Mouse (Mus musculus) liver, postnatal 0 days (tissue): ENCODE measurements around the gene Polr1a. TPM values are rescaled to one million over a fixed set of nuclear protein-coding genes. Genes with fewer than 3 reads are reported as not detected.
"Not testable (repeated sequence)": the region's sequence is repeated elsewhere in the genome, so short reads cannot be mapped to it uniquely, and the experiment has no call there.

Experiments
- ATAC-seq: fragments of 200-750 bp; cut with Nextera tagmentation; 2 replicates; pipeline ENCODE4 v1.8.0; 2017; ENCODE audit warnings: mild to moderate bottlenecking, moderate library complexity
- DNase-seq: peaks from one replicate; pipeline ENCODE4 v3.0.0-alpha.2; 2016
- H3K27ac ChIP-seq: fragments of 300-500 bp; sonication (generic); 2 replicates; pipeline ENCODE4 v1.5.1; 2014; ENCODE audit warnings: antibody characterized with exemption, moderate library complexity, mild to moderate bottlenecking, low read depth
- H3K27me3 ChIP-seq: fragments of 300-500 bp; sonication (generic); 2 replicates; pipeline ENCODE4 v1.6.1; 2014; ENCODE audit warnings: low read length, control low read depth, mixed read lengths; ENCODE audit not compliant: insufficient read depth
- H3K36me3 ChIP-seq: fragments of 300-500 bp; sonication (generic); replicated peaks from 2 replicates; pipeline ENCODE4 v1.6.1; 2014; ENCODE audit warnings: mild to moderate bottlenecking, control low read depth, low read length, moderate library complexity, mixed read lengths; ENCODE audit not compliant: insufficient read depth
- H3K4me1 ChIP-seq: fragments of 300-500 bp; sonication (generic); 2 replicates; pipeline ENCODE4 v1.6.1; 2014; ENCODE audit warnings: antibody characterized with exemption, mild to moderate bottlenecking, control low read depth; ENCODE audit not compliant: insufficient read depth
- H3K4me2 ChIP-seq: fragments of 300-500 bp; sonication (generic); 2 replicates; pipeline ENCODE4 v1.6.1; 2014; ENCODE audit warnings: low read depth, mild to moderate bottlenecking, low read length, moderate library complexity, mixed read lengths
- H3K4me3 ChIP-seq: fragments of 300-500 bp; sonication (generic); 2 replicates; pipeline ENCODE4 v1.5.1; 2014; ENCODE audit warnings: low read depth, low read length
- H3K9ac ChIP-seq: fragments of 300-500 bp; sonication (generic); replicated peaks from 2 replicates; pipeline ENCODE4 v1.6.1; 2014; ENCODE audit warnings: mild to moderate bottlenecking, moderate library complexity
- H3K9me3 ChIP-seq: fragments of 300-500 bp; sonication (generic); 2 replicates; pipeline ENCODE4 v1.6.1; 2016; ENCODE audit warnings: mild to moderate bottlenecking, control low read depth, low read length, mixed read lengths
- CTCF ChIP-seq: sonication (generic); IDR thresholded peaks from 2 replicates; pipeline ENCODE4 v1.5.1; 2016; ENCODE audit warnings: antibody characterized with exemption, low read depth
- EP300 ChIP-seq: IDR thresholded peaks from 2 replicates; pipeline ENCODE4 v1.6.1; 2016; ENCODE audit warnings: antibody characterized with exemption, low read depth, mild to moderate bottlenecking
- WGBS: fragments of 180-500 bp; shearing (Covaris S2); extraction: QIAGEN DNeasy Blood & Tissue Kit; methylation state at CpG from one replicate; pipeline ENCODE4 v1.1.7; 2014; ENCODE audit not compliant: insufficient replicate concordance; 5-methylcytosine and 5-hydroxymethylcytosine counted together
- polyA plus RNA-seq: library from polyadenylated mRNA; unstranded; fragments of >200 nt; fragmentation: Nextera tagmentation; extraction: Ambion mirVana; gene quantifications from 2 replicates; pipeline ENCODE4 v1.2.1, GENCODE M21; 2015

The Polr1a gene
- polyA plus RNA-seq, 1 experiment from 2014 or later, result 10.0 TPM

DNA sequence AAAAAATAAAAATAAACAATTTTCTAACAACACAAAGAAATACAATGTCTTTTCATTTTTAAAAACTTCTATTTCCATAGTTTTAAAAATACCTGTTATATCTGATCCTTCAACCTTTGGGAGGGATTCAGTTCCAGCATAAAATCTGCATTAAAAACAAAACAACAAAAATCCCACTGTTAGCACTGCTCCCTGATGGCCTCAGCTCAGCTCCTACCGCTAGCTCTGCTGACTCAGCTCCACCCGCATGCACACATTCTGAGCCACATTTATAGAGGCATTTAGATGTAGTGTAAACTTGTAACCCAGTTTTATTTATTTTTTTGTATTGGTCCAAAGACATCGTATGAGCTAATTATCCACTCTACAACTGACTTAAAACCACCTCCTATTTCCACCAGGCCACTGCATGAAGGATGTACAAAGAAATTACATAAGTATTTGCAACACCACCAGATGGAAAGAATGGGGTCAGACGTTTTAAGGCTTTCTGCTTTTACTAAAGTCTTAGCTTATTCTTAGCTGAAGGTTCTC lies 1.1 kb upstream of the Polr1a start:
- no peak for ATAC-seq

DNA sequence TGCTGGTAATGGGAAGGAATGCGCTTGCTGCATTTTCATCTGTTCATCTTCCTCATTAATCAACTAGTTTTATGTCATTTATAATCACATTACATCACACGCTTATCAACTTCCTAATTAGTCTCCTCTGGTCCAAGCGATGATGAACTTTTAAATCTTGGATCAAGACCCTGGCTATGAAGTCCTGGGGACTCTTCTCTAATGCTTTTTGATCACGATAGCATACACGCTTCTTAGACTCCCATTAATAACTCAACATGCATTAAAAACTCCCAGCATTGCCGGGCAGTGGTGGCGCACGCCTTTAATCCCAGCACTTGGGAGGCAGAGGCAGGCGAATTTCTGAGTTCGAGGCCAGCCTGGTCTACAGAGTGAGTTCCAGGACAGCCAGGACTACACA lies 531 bp downstream of the Polr1a start:
- Histone ChIP-seq H3K4me2 (peak overlapping the region; percentile 69), H3K9ac (peak overlapping the region; percentile 63; the same call in 1 of the 2 replicates), H3K27me3 (no peaks in the 10 kb centered on the region), H3K4me1 (peaks cover 32% of the 10 kb centered on the region), H3K4me3 (peak overlapping the region; percentile 72), H3K27ac (peak overlapping the region; percentile 25), H3K36me3 (peaks cover 18% of the 10 kb centered on the region), H3K9me3 (no peaks in the 10 kb centered on the region)
- 18% methylated on average over 10 of the region's 10 CpGs for WGBS
- no peak for TF ChIP-seq EP300
- no peak for TF ChIP-seq CTCF
- ATAC-seq (no peak), DNase-seq (no peak)

More for the DNA sequence above, 1.1 kb upstream of the Polr1a start:
- Histone ChIP-seq H3K4me2 (peak overlapping the region; percentile 69), H3K27me3 (no peaks in the 10 kb centered on the region), H3K27ac (no peak overlapping the region), H3K9me3 (no peaks in the 10 kb centered on the region), H3K9ac (peak overlapping the region; percentile 63), H3K36me3 (peaks cover 27% of the 10 kb centered on the region), H3K4me3 (peak overlapping the region; percentile 72), H3K4me1 (peaks cover 30% of the 10 kb centered on the region)
- WGBS, result 2% methylated on average over 4 of the region's 4 CpGs
- TF ChIP-seq CTCF (no peak), EP300 (no peak)
- DNase-seq, result no peak

DNA sequence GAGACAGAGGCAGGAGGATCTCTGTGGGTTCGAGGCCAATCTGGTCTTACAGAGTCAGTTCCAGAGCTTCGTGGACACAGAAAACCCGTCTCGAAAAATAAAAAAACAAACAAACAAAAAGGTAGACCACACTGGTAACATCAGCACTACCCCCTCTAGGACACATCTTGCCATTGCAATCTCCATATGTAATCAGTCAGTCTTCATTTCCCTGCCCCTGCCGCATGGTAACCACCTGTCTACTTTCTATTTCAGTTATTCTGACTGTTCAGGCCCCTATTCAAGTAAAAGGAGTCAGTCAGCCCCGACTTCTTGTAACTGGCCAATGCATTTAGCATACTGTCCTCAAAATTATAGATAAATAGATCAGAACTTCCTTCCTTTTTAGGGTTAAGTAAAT lies 987 bp downstream of the Polr1a start:
- Histone ChIP-seq H3K4me1 (peaks cover 32% of the 10 kb centered on the region), H3K9ac (no peak overlapping the region), H3K9me3 (no peaks in the 10 kb centered on the region), H3K36me3 (peaks cover 15% of the 10 kb centered on the region), H3K27ac (peak overlapping the region; percentile 25; the same call in 1 of the 2 replicates), H3K4me3 (peak overlapping the region; percentile 72), H3K4me2 (peak overlapping the region; percentile 69), H3K27me3 (no peaks in the 10 kb centered on the region)
- 40% methylated on average over 6 of the region's 6 CpGs for WGBS
- DNase-seq (no peak), ATAC-seq (no peak)
- TF ChIP-seq EP300, result no peak
- no peak; the same call in 1 of the 2 replicates for TF ChIP-seq CTCF

DNA sequence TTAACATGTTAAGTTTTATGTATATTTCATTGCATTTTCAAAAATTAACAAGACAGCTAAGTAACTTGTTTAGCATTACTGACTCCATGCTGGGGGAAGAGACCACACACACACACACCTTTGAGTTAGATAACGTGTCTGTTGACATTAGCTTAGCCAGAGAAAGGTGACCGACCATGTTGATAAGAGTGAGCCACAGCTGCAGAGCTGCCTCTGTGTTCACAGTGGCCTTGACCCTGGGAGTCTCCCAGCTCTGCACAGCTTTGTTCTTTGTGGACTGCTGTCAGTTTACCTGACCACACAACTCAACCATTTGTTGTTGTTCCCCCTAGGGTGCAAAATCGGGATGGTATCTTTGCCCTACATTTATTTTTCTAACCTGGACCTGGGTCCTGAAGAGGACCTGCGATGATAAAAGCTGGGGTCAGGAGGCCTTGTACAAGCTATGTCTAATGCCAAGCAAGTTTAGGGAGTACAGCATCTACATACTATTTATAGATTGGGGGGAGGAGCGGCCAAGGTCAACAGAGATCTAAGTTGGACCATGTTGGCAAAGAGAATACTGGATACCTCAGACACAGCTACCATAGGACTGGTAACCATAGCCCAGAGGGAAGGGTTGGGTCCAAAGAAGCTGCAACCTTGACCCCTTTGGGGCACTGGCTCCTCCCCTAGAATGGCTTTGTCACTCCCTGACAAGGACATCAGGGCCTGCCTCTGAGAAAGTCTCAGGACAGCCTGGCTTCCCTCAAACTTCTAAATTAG lies 3.0 kb downstream of the Polr1a start:
- no peak overlapping the region for H3K9ac ChIP-seq
- no peaks in the 10 kb centered on the region for H3K9me3 ChIP-seq
- ATAC-seq (peak; percentile 73), DNase-seq (peak; percentile 27)
- H3K27me3 ChIP-seq, result no peaks in the 10 kb centered on the region
- no peak overlapping the region for H3K4me2 ChIP-seq
- peaks cover 32% of the 10 kb centered on the region for H3K4me1 ChIP-seq
- peaks cover 20% of the 10 kb centered on the region for H3K36me3 ChIP-seq
- H3K27ac ChIP-seq, result peak overlapping the region; percentile 82
- TF ChIP-seq CTCF (no peak), EP300 (peak; percentile 18; the same call in 1 of the 2 replicates)
- H3K4me3 ChIP-seq, result no peak overlapping the region
- 44% methylated on average over 5 of the region's 5 CpGs for WGBS

DNA sequence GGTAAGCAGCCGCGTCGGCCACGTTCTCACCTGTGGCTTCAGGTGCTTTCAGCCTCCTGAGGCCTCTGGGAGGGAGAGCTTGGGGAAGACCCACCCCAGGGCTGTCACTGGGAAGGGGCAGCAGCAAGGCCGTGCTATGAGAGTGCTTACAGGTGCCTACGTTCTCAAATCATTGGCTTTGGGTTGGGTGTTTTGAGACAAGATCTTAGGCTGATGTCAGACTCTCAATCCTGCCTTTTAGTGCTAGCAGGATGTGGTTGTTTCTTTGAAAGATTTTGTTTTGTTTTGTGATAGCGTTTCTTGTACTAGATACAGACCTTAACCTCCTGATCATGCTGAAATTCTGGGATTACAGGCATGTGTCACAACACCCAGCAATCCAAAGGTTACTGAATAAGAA lies 11.9 kb downstream of the Polr1a start:
- no peaks in the 10 kb centered on the region for H3K27me3 ChIP-seq
- peaks cover 68% of the 10 kb centered on the region for H3K36me3 ChIP-seq
- WGBS, result 93% methylated on average over 7 of the region's 7 CpGs
- H3K4me1 ChIP-seq, result no peaks in the 10 kb centered on the region
- no peak for ATAC-seq
- no peak overlapping the region for H3K4me2 ChIP-seq
- no peaks in the 10 kb centered on the region for H3K9me3 ChIP-seq
- H3K4me3 ChIP-seq, result no peak overlapping the region
- no peak overlapping the region for H3K27ac ChIP-seq
- no peak for TF ChIP-seq CTCF
- no peak for TF ChIP-seq EP300
- no peak for DNase-seq
- H3K9ac ChIP-seq, result no peak overlapping the region

DNA sequence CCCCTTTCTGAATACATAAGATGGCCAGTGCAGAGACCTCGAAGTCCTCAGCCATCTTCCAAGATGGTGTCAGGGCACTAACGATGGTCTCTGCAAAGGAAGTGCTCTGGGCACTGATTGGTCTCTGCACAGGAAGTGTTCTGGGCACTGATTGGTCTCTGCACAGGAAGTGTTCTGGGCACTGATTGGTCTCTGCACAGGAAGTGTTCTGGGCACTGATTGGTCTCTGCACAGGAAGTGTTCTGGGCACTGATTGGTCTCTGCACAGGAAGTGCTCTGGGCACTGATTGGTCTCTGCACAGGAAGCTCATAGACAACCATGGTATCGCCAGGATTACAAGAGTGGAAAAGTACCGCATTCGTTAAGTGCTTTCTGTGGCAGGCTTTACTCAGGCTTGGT lies 16.4 kb downstream of the Polr1a start:
- H3K9ac ChIP-seq, DNase-seq, H3K4me2 ChIP-seq, H3K4me1 ChIP-seq, H3K27me3 ChIP-seq, H3K9me3 ChIP-seq, H3K27ac ChIP-seq, H3K4me3 ChIP-seq, ATAC-seq: not testable (repeated sequence)
- H3K36me3 ChIP-seq, result peaks cover 53% of the 10 kb centered on the region
- 57% methylated on average over 5 of the region's 5 CpGs for WGBS
